Mouse (Mus musculus): ENCODE measurements around the gene Aacs.

- TF ChIP-seq CTCF (conservative IDR thresholded peaks at IDR 0.05 in 1 of 2, IDR thresholded peaks at IDR 0.05 in 1 of 2; ENCODE audit: low read depth in 2 of 2, low read length in 2 of 2) (no peak), ZNF384 (IDR thresholded peaks at IDR 0.05; ENCODE audit: low read depth, low read length) (no peak), HCFC1 (IDR thresholded peaks at IDR 0.05; ENCODE audit: low read depth, low read length) (no peak), RCOR1 (conservative IDR thresholded peaks at IDR 0.05; ENCODE audit: low read depth, low read length) (no peak), POLR2A (IDR thresholded peaks at IDR 0.05; ENCODE audit: low read depth, low read length) (no peak), MAFK (IDR thresholded peaks at IDR 0.05; ENCODE audit: insufficient replicate concordance, low read length) (no peak), POLR2AphosphoS2 (IDR thresholded peaks at IDR 0.05; ENCODE audit: low read depth, low read length) (no peak), MAZ (IDR thresholded peaks at IDR 0.05; ENCODE audit: low read depth, low read length) (no peak)
Measured at GRCm38 (mm10) chr5:125443915-125444314, 31.7 kb upstream of the Aacs start.
